Mouse (Mus musculus) gastrocnemius, postnatal 14 days (tissue): ENCODE measurements around the gene Tmem60. TPM values are rescaled to one million over a fixed set of nuclear protein-coding genes. Genes with fewer than 3 reads are reported as not detected.

Experiments used
- DNase-seq: peaks from one replicate; pipeline ENCODE4 v3.0.0; 2021; ENCODE audit warnings: mixed read lengths
- intact Hi-C: fragments of 180-260 bp; cut with DNase I; formaldehyde crosslinking; loops from one replicate; pipeline ENCODE4 v1.15.1; 2025; ENCODE audit warnings: low total_unique reads
- long read RNA-seq, 2 experiments: library from polyadenylated mRNA; stranded (forward); transcript quantifications; one replicate each; pipeline ENCODE4 v2.0.0; 2021
- total RNA-seq, 2 experiments: library from RNA; stranded (reverse); gene quantifications; 2 replicates each; pipeline ENCODE4 v1.2.3; 2021

Gene Tmem60
- 10 to 100 TPM; 14.4 to 16.6 TPM for total RNA-seq
- long read RNA-seq, experiment 1, transcript Tmem60-201 (2 exons, 1,147 nt), result major isoform, 18 of 19 reads
- long read RNA-seq, experiment 1, partial matches to known transcripts, result 0 of 19 reads
- long read RNA-seq, experiment 1, other reads (novel, unspliced or antisense), result 1 of 19 reads
- long read RNA-seq, experiment 2, transcript Tmem60-201 (2 exons, 1,147 nt), result major isoform, 13 of 15 reads
- long read RNA-seq, experiment 2, partial matches to known transcripts, result 1 of 15 reads
- long read RNA-seq, experiment 2, other reads (novel, unspliced or antisense), result 1 of 15 reads

DNA sequence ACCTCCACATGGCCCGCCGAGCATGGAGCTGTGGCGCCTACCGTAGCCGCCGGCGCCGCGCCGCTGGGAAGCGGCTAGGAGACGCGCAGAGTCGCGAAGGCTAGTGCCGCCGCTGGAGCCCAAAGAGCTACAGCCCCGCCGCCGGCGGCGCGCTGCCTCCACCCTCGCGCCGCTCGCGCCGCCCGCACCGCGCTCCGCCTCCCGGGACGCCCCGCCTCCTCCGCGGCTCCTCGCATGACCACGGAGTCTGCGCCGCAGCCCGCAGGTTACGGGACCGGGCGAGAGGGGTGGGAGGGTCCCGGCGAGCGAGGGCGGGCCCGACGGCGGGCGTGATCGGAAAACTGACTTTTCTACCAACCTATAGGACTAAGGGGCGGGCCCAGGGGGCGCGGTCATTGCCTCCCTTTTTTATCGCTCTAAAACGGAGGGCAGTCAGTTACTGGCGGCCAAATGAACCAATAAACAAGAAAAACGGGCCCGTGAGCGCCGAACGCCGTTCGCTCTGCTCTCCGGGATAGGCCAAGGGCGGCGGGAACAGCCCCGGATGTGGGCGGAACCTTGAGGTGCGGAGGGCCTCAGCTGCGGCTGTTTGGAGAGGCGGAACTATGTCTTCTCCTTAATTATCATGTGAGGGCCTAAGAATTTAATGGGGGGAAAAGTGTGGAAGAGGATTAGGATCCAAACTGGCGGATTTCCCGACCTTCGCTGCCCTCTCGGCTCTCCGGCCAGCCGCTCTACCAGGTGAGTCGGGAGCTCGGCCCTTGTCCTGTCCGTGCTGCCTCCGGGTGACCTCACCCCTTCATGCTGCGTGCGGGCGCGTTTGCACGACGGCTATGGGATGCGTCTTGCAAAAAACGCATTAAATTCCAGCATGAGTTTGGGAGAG is at the start of gene Tmem60, which contains the start of gene Phtf2:
Gene Tmem60 (plus strand): TSS at position 277 of the 886 bp plus-strand sequence.
Gene Phtf2 (minus strand): TSS at position 210 of the 886 bp plus-strand sequence.
- intact Hi-C loops, result no loop called here
- peak; percentile 100 for DNase-seq

DNA sequence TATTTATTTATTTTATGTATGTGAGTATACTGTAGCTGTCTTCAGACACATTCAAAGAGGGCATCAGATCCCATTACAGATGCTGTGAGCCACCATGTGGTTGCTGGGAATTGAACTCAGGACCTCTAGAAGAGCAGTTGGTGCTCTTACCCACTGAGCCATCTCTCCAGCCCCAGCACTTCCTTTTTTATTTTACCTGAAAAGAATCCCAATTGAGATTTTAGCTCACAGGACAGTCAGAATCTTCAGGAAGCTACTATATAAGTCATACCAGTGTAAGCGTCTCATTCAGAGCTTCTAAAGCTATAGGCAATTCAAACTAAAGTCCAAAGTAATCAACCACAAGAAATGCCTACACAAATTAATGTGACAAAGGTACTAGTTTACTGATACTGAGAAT is 47.6 kb upstream of the Tmem60 start:
- DNase-seq, result no peak
- intact Hi-C loops, result no loop called here

DNA sequence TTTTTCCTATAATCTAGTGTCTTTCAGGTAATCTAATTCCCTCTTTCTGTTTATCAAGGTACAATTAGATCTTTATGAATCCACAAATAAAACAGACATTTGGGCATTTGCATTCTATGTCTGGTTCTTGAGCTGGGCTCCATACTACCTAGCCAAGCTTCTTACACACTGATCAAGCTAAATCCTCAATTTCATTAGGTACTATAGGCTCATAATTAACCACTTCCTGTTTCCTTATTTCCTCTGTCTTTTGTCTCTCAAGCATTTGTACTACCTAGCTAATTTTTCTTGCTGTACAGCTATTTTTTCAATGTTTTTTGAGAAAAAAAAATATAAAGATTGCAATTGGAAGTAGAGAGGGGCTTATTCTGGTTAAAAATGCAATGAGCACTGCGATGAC is 44.9 kb upstream of the Tmem60 start:
- no peak for DNase-seq
- intact Hi-C loops, result no loop called here

DNA sequence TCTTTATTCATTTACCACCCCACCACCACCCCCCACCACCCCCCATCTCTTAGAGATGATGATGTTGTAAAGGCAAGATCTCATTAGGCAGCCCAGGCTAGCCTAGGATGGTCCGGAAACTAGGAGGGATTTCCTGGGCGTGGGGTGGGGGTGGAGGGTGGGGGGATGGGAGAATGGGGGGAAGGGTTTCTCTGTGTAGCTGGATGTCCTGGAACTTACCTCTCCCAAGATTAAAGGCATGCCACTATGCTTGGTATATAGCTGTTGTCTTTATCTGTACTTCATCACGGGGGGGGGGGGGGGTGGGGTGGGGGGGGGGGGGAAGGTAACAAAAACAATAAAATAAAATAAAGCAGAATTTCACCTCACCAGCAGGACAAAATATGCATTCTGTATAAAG is 38.6 kb upstream of the Tmem60 start:
- no peak for DNase-seq
- intact Hi-C loops, result no loop called here

DNA sequence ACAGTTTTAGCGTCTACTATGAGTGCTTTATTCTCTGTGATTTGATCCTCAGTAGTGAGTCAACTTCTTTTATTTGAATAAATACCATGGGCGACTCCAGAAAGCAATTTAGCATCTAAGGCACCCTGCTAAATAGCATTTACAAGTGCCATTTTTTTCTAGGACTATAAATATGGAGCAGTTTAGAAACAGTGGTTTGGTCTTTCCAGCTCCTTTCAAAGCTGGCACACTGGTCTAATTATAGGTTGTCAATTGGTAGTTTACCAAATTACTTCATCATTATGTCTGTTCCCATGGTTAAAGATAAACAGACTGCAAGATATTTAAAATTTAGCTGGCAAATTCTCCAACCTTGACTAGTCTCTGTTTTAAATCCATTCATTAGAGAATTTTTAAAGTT is 38.2 kb upstream of the Tmem60 start:
- intact Hi-C loops, result no loop called here
- DNase-seq, result no peak

DNA sequence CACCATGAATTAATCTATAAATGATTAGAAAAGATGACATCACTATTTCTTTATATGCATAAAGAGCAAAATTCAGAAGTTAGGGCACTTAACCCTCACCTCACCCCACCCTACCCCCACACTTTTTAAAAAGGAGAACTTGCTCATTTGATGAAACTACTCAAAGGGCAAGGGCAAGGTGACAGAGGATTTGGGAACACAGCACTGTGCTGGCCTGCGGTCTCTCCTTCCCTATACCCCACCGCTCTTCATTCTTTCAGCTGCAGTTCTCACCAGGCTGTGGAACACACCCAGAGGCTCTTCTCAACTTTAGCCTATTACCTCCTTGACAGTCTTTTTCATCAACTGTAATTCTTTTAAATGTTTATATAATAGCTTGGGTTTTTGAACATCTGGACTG is 35.0 kb upstream of the Tmem60 start:
- DNase-seq, result no peak
- intact Hi-C loops, result no loop called here

DNA sequence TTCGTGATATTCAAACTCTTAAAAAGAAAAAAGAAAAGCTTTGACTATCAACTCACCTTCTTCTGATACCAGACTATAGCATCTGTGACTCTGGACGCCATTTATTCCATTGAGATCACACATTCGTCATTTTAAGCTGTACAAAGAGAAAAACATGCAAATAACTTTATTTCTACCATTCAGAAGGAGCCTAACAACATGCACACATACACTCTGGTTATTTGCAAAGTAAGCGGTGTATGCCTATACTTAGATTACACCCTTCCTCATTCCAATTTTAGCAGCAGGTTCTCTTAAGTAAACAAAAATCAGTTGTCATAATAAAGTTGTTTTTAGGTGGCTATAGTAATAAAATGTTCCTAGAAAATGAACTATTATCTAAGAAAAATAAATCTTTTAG is 26.9 kb upstream of the Tmem60 start:
- intact Hi-C loops, result no loop called here
- DNase-seq, result no peak

DNA sequence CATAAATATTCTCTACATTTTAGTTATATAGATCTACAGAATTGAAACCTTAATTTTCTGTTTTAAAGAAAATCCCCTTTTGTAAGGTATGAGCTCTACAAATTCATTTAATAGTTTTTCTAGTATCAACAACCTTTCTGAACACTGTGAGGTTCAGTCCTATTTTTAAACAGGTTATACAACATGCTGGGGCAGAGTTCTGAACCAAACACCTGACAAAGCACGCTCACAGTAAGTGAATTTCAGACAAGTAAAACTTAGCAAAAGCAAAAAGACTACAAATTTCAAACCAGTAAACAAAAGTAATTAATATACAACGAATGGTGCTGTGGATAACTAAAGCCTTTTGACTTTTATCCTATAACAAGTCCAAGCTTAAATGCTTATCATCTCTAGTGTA is 23.6 kb upstream of the Tmem60 start:
- intact Hi-C loops, result no loop called here
- DNase-seq, result no peak

DNA sequence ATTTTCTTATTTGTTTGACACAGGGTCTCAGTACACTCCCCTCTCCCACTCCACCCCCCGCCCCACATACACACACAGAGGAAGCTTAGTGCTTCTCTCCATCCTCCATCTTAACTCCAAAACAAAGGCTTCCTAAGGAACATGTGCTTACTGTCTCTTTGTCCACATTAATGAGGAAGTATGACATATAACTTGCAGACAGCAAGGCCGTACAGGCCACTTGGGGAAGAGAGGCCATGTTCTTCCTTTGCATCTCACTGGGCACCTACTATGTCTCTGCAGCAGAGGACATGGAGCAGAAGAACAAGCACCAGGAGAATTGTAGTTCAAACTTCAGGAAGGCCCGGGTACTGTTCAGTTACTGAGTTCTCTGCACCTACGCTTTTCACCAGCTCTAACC is 21.4 kb upstream of the Tmem60 start:
- intact Hi-C loops, result no loop called here
- DNase-seq, result no peak

DNA sequence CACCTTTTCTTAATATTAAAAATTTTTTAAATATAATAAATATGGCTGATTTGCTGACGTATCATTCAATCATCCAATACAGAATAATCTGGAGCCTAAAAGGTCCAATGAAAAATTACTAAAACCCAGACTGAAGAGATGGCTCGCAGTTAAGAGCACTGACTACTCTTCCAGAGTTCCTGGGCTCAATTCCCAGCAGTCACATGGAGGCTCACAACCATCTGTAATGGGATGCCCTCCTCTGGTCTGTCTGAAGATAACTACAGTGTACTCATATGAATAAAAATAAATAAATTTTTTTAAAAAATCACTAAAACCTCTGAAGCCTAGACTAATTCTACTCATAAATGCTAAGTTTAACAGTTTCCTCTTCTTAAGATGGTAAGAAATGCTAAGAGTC is 20.1 kb upstream of the Tmem60 start:
- peak; percentile 10 for DNase-seq
- intact Hi-C loops, result no loop called here

DNA sequence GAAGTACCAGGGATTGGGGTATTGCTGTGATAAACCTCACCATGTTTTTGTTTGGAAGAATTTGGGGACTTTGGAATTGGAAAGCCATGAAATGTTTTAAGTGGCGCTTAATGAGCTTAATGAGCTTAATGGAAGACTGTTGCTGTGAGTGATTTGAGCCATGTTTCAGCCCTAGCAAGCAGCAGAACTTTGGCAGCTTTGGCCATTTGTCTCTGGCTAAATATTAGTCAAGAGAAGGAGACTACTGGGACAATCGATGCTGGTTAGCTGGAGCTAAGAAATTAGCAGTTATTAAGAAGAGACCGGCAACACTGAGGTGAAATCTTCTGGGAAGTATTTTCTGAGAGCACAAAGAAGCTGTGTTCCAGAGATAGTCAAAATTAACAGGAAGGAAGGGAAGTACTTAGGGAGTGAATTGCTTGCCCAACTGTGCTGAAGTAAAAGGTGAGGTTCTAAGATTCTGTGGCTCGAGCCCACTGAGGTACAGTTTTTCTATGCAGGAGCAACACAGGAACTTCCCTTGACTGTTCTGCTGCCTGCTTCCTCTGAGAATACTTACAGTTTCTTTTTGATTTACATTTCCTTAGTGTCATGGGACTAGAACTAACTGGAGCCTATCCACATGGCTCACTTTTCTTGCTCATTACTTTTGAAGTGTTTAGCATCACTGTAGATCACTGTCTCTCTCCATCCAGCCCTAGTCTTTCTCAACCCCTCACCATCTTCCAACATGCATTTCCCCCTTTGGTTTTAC is 17.6 kb upstream of the Tmem60 start:
- no peak for DNase-seq
- intact Hi-C loops, result no loop called here

DNA sequence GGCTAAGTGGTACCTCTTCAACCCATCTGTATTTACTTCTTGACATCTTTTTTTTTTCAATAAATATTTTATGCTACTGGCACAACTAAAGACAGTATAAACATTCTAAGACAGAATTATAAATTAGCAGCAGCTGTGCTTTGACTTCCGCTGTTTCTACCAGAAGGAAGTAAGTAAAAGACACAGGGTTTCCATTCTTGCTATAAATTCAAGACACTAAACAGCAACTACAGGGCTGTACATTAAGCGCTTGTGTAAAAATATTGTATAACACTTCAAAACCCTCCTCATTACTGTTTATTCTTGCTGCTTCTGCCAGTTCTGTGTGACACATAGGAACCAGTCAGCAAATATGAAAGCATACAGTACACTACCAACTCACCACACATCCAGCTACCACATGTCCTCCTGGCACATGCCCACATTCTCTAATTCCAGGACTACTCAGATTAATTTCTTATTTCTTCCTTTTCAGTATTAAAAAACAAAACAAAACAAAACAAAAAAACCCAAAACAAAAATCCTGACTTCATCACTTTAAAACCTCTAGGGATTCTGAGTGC is 16.7 kb upstream of the Tmem60 start:
- no peak for DNase-seq
- intact Hi-C loops, result no loop called here

DNA sequence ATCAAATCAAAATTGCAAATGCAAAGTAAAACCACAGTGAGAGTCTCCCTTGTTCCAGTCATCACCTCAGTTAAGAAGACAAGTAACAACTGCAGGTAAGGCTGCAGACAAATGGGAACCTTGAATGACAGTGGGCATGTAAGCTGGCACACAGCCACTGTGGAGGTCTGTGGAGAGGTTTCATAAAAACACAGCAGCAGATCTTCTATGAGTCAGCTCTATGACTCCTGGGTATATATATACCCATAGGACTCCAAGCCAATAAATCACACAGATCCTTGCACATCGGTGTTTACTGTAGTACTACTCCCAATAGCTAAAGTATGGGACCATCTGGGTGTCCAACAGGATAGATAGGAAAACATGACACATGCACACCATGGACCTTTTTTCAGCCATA is 8.8 kb upstream of the Tmem60 start:
- DNase-seq, result no peak
- intact Hi-C loops, result no loop called here

DNA sequence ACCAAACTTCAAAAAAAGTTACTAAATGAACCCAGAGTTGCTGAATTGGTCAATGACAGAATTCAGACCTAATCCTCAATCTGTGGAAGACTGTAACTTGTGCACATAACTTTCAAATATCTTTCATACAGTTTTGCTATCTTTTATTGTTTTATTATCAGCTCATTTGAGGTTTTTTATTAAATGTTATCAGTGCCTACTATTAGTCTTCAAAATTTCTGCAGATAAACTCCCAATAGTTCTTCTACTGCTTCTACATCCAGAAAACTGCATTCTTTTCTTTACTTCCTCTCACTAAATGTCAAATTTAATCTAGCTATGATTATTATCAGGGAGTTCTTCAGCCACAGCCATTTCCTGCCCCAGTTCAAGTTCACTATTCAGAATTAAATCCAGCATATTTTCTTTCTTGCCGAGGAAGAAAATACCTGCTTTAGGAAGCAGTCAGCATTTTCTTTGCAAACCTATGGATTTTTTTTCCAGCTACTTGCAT is 5.0 kb upstream of the Tmem60 start:
- intact Hi-C loops, result no loop called here

DNA sequence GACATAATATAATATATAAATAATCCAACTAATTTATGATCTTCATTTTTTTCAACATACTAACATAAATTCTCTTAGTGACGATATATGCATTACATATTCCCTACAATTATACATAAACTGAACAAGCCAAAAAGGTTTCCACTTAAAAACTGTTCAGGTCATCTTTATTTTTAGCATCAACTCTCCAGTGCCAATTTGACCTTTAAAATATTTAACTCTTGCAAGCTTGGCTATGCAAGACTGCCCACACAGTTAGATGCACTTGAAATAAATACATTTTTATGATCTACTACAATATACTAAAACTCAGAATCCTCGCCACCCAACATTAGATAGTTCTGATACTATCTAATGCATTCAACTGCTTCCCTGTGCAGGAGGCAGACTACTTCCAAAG is 1.6 kb upstream of the Tmem60 start:
- intact Hi-C loops, result no loop called here
- no peak for DNase-seq

More for the DNA sequence above, 5.0 kb upstream of the Tmem60 start:
- no peak for DNase-seq

DNA sequence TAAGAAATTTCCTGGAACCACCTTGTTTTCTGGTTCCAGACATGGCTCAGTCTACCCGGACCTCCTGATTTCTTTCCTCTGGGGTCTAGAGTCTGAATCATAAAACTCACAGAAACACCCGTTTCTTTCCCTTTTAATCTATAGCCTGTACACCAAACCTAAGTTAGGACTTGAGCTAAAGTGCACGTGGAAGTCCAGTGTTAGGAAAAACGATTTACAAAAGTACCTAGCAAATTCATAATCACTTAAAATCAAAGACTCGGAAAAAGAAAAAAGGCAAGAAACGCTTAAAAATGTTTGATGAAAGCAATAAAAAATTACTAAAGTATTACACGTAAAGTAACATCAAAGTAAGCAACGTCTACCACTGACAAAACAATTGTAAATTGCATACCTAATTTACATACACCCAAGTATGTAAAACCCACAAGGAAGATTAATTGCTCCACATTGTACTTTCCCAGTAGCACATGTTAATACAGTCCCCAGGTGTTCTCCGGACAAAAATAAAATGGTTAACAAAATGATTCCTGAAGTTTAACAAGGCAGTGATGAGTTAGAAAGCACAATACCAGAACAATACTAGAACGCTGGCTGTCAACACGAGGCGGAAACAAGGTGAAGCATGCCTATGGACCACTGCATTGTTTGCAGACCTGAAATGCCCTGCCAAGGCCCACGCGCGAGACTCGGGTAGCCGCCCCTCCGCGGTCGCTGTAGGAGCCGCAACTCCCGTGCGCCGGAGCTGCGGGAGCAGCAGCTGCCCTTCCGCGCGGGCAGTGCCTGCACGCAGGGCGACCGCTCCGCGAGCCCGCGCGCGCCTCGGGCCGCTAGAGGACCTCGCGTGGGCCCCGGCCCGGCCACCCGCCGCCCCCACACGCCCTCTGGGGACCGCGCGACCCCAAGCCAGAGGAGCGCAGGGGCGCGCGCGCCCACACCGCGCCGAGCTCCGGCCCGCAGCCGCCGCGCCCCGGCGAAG is 905 bp upstream of the Tmem60 start:
- intact Hi-C loops, result no loop called here
- peak; percentile 64 for DNase-seq

DNA sequence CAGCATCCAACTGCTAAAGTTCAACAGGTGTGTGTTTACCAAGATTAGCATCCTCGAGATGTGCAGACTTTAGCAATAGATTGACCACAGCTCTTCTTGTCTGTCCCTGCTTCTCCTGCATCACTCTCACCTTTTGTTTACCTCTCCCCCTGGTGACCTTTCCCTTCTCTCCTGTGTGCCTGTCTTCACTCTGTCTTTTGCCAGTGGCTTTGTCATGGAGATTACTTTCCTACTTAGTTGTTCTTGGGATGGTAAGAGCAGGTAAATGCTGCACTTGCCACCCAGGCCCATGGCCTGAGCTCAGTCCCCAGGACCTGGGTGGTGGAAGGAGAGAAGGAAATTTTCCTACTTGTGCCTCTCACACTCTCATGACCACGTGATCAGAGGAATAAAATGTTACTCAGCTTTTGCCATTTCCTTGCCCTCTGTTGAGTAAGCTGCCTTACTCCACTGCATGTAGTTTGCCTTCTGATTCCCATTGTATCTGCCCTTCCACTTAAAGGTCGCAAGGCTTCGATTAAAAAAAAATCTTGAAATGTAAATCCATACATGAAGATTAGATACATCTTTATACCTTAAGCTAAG is 2.1 kb downstream of the Tmem60 start:
- intact Hi-C loops, result no loop called here

DNA sequence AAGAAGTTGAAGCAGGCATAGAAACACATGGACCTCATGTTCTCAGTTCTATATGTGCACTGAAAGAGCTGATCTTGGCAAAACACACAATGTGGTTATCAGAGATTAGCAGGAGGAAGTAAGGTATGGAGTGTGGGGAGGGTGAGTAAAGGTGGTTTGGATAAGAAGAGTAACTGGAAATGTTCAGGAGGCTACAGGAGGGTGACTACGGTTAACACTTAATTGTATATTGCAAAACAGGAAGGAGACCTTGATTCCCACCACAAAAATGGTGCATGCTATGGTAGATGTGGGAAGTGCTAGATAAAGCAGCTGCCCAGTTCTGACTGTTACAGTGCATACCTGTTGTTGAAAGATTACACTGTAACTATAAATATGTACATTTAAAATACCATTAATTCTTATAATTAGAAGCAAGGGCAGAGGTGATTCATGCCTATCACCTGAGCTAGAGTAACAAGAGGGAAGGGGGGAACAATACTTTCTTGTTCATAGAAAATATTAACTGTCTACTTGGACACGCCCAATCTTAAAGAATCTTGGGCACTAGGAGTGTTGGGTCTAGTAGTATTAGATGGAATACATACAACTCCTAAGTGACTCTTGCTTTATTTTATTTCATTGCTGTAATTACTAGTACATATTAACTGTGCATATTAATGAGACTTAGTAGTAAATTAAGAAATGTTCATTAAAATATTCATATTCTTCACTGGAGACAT is 15.6 kb downstream of the Tmem60 start:
- DNase-seq, result no peak
- intact Hi-C loops, result no loop called here

More for the DNA sequence above, 2.1 kb downstream of the Tmem60 start:
- no peak for DNase-seq
